Mouse (Mus musculus) cerebellum, adult 2 months (tissue): Measurements from ENCODE around the gene Tpra1.

ENCODE experiments used
- CTCF ChIP-seq: fragments of 200-500 bp; IDR thresholded peaks from 2 replicates; pipeline ENCODE4 v1.5.1; 2011; ENCODE audit warnings: low read depth, mild to moderate bottlenecking, control low read depth, low read length, moderate library complexity, borderline replicate concordance; ENCODE audit not compliant: insufficient read depth
- POLR2A ChIP-seq: fragments of 200-500 bp; IDR thresholded peaks from 2 replicates; pipeline ENCODE4 v1.6.1; 2011; ENCODE audit warnings: low read length, control low read depth, borderline replicate concordance; ENCODE audit not compliant: insufficient read depth

DNA sequence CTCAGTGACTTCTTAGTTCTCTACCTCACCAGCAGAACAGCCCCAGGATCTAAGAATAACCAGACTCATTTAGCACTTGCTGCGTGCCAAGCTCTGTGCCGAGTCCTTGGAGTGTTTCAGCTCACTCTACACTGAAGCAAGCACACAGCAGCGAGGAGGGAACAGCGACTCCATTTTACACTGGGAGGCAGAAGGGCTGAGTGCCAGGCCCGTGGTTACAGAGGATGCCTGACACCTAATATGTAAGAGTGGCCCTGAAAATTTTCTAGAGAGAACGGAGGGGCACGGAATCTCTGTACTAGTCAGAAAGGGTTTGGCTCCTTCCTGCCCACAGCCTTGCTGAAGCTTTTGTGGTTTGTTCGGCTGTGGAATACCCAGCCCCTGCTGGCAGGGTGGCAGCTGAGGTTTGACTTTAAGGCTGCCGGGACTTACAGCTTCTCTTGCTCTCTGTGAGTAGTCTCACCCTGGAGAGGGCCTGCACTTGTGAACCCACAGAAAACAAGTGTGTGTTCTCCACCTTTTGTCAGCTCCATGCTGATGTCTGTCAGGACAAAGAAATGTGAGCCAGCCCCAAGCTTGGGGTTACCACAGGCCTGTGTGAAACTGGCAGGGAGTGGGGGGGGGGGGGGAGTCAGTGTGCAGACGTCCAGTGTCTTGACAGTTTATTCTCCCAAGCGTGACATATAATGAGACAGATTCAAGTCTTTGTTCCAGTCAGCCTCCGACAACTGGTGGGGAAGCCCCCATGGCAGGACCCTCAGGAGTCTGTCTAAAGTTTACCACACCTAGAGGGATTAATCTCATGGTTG lies 37.4 kb downstream of the Tpra1 start:
- no peak for TF ChIP-seq CTCF
- TF ChIP-seq POLR2A: no peak
